Comparison of ENCODE assay signal across 7 mouse cellular contexts in genomic region chr9:96632073-96632690, GRCm38 (mm10). TPM values are rescaled to one million over a fixed set of nuclear protein-coding genes. Genes with fewer than 3 reads are reported as not detected.
DNase-seq lines count a peak whose midpoint lies in the region; ATAC-seq and TF ChIP-seq lines count a peak whose summit lies in the region.

No protein-coding gene starts in this region.

- DNase-seq in lung, postnatal 25 days (ENCODE audit: low spot score): no peak
- DNase-seq in limb, embryonic 14.5 days (ENCODE audit: low spot score): no peak
- DNase-seq in gastrocnemius, postnatal 36 days: no peak
- DNase-seq in ovary, postnatal 10 days (ENCODE audit: low spot score): no peak

- peak overlapping the region; percentile 85 for H3K4me2 ChIP-seq in lung, embryonic 16.5 days (ENCODE audit: low read depth, low read length)
- H3K4me2 ChIP-seq in hindbrain, embryonic 13.5 days: peak overlapping the region; percentile 72
- peak overlapping the region; percentile 73 for H3K4me2 ChIP-seq in limb, embryonic 14.5 days (replicated peaks; ENCODE audit: low read depth, low read length, severe bottlenecking)
- H3K4me2 ChIP-seq in stomach, embryonic 16.5 days (ENCODE audit: low read depth, low read length): peak overlapping the region; percentile 79

- intact Hi-C loops in gastrocnemius, postnatal 36 days (cut with DNase I): no loop called here

- no peak for ATAC-seq in lung, embryonic 16.5 days (ENCODE audit: low read depth)
- no peak for ATAC-seq in hindbrain, embryonic 13.5 days (ENCODE audit: low FRiP score)
- ATAC-seq in limb, embryonic 14.5 days (ENCODE audit: low FRiP score, low read depth): no peak
- ATAC-seq in stomach, embryonic 16.5 days (ENCODE audit: insufficient read depth, low FRiP score): peak; percentile 23; the same call in 1 of the 2 replicates

- H3K27me3 ChIP-seq in lung, embryonic 16.5 days (ENCODE audit: control insufficient read depth, insufficient read depth, low read depth, low read length): no peaks in the 10 kb centered on the region
- peaks cover 17% of the 10 kb centered on the region for H3K27me3 ChIP-seq in hindbrain, embryonic 13.5 days
- no peaks in the 10 kb centered on the region for H3K27me3 ChIP-seq in limb, embryonic 14.5 days (ENCODE audit: control insufficient read depth, insufficient read depth, low read length)
- no peaks in the 10 kb centered on the region for H3K27me3 ChIP-seq in stomach, embryonic 16.5 days (ENCODE audit: control insufficient read depth, insufficient read depth, low read length)

- peak overlapping the region; percentile 93 for H3K4me3 ChIP-seq in lung, embryonic 16.5 days (ENCODE audit: low read length)
- peak overlapping the region; percentile 86; the same call in 1 of the 2 replicates for H3K4me3 ChIP-seq in hindbrain, embryonic 13.5 days
- H3K4me3 ChIP-seq in limb, embryonic 14.5 days (replicated peaks; ENCODE audit: low read length): peak overlapping the region; percentile 91
- peak overlapping the region; percentile 63 for H3K4me3 ChIP-seq in stomach, embryonic 16.5 days (replicated peaks; ENCODE audit: low read length)

- H3K4me1 ChIP-seq in lung, embryonic 16.5 days (replicated peaks; ENCODE audit: control insufficient read depth, insufficient read depth, low read length): peaks cover 12% of the 10 kb centered on the region
- H3K4me1 ChIP-seq in hindbrain, embryonic 13.5 days (replicated peaks): peaks cover 23% of the 10 kb centered on the region
- peaks cover 5% of the 10 kb centered on the region; the same call in 1 of the 2 replicates for H3K4me1 ChIP-seq in limb, embryonic 14.5 days (ENCODE audit: control insufficient read depth, insufficient read depth, low read length)
- H3K4me1 ChIP-seq in stomach, embryonic 16.5 days (ENCODE audit: control insufficient read depth, insufficient read depth, low read length): 0 out of 2 replicates have a peak, but pooled peaks cover 3% of the 10 kb centered on the region

- no peak overlapping the region for H3K27ac ChIP-seq in lung, embryonic 16.5 days (ENCODE audit: low read length)
- H3K27ac ChIP-seq in hindbrain, embryonic 13.5 days: no peak overlapping the region
- H3K27ac ChIP-seq in limb, embryonic 14.5 days (replicated peaks; ENCODE audit: low read depth, low read length): no peak overlapping the region
- peak overlapping the region; percentile 59 for H3K27ac ChIP-seq in stomach, embryonic 16.5 days (ENCODE audit: low read length)

- no peak for TF ChIP-seq POLR2A in limb, embryonic 14.5 days (IDR thresholded peaks at IDR 0.05; ENCODE audit: borderline replicate concordance, extremely low read depth, insufficient read depth, insufficient read length)

- H3K36me3 ChIP-seq in lung, embryonic 16.5 days (ENCODE audit: control insufficient read depth, insufficient read depth, low read length): no peaks in the 10 kb centered on the region
- no peaks in the 10 kb centered on the region for H3K36me3 ChIP-seq in hindbrain, embryonic 13.5 days
- no peaks in the 10 kb centered on the region for H3K36me3 ChIP-seq in limb, embryonic 14.5 days (ENCODE audit: control insufficient read depth, insufficient read depth, low read length)
- H3K36me3 ChIP-seq in stomach, embryonic 16.5 days (ENCODE audit: control insufficient read depth, insufficient read depth, low read length): no peaks in the 10 kb centered on the region

- 48% methylated on average over 6 of the region's 6 CpGs for WGBS in lung, embryonic 16.5 days
- WGBS in hindbrain, embryonic 13.5 days: 63% methylated on average over 6 of the region's 6 CpGs
- 54% methylated on average over 6 of the region's 6 CpGs for WGBS in limb, embryonic 14.5 days
- 49% methylated on average over 6 of the region's 6 CpGs for WGBS in stomach, embryonic 16.5 days

- H3K9me3 ChIP-seq in lung, embryonic 16.5 days (ENCODE audit: control insufficient read depth, low read length): no peaks in the 10 kb centered on the region
- no peaks in the 10 kb centered on the region for H3K9me3 ChIP-seq in hindbrain, embryonic 13.5 days
- no peaks in the 10 kb centered on the region for H3K9me3 ChIP-seq in limb, embryonic 14.5 days (ENCODE audit: control insufficient read depth, low read length)
- H3K9me3 ChIP-seq in stomach, embryonic 16.5 days (replicated peaks; ENCODE audit: control insufficient read depth, low read length): no peaks in the 10 kb centered on the region

- H3K9ac ChIP-seq in lung, embryonic 16.5 days (ENCODE audit: low read length): peak overlapping the region; percentile 97
- H3K9ac ChIP-seq in hindbrain, embryonic 13.5 days: no peak overlapping the region
- H3K9ac ChIP-seq in limb, embryonic 14.5 days (ENCODE audit: low read depth, low read length, severe bottlenecking): 0 out of 2 replicates have a peak overlapping the region, but pooled peaks have one; percentile 98
- H3K9ac ChIP-seq in stomach, embryonic 16.5 days (ENCODE audit: low read length): peak overlapping the region; percentile 97

RNA-seq across cellular contexts. Expression of gene Rasa2, which starts 0.8 kb away (rescaled TPM):
- 15.3 and 18.9 TPM in 2 replicates for polyA plus RNA-seq in lung, embryonic 16.5 days (2015; fragmentation: Nextera tagmentation; extraction: Ambion mirVana)
- 18.3 and 19.5 TPM in 2 replicates for polyA plus RNA-seq in hindbrain, embryonic 13.5 days (2015; fragmentation: Nextera tagmentation; extraction: Ambion mirVana)
- 10.3 and 10.9 TPM in 2 replicates for polyA plus RNA-seq in limb, embryonic 14.5 days (2012; rRNA removed)
- 20.4 and 20.6 TPM in 2 replicates for polyA plus RNA-seq in limb, embryonic 14.5 days (2014; fragmentation: Nextera tagmentation; extraction: Ambion mirVana)
- 16.5 and 19.0 TPM in 2 replicates for polyA plus RNA-seq in stomach, embryonic 16.5 days (2015; fragmentation: Nextera tagmentation; extraction: Ambion mirVana)
- total RNA-seq in gastrocnemius, postnatal 36 days (2021): 1 to 10 TPM; 2.5 to 3.0 TPM
